In genomic region chr11:98772667-98773171, GRCm38 (mm10) we compare ENCODE assay signal across 8 mouse cellular contexts. TPM values are rescaled to one million over a fixed set of nuclear protein-coding genes. Genes with fewer than 3 reads are reported as not detected.
A peak's percentile ranks its signal among the peaks of the same experiment; 100 is the strongest.
DNase-seq lines count a peak whose midpoint lies in the region; ATAC-seq lines count a peak whose summit lies in the region.
"Had no signal": no experiment of that assay in that cellular context is flagged by ENCODE, and none has a peak within 500 bp of the region (broad histone marks: within the 10 kb centered on the region; RNA-seq: fewer than 3 reads in every experiment).

No protein-coding gene starts in this region.

- no peak overlapping the region for H3K9ac ChIP-seq in neural tube, embryonic 14.5 days (replicated peaks; ENCODE audit: low read depth, low read length)
- H3K9ac ChIP-seq in heart, embryonic 16.5 days (ENCODE audit: low read length): peak overlapping the region; percentile 11
- H3K9ac ChIP-seq in liver, embryonic 13.5 days: peak overlapping the region; percentile 47
- H3K9ac ChIP-seq: embryonic facial prominence, embryonic 12.5 days had no signal

- no peak overlapping the region for H3K27ac ChIP-seq in neural tube, embryonic 14.5 days (ENCODE audit: low read depth, low read length)
- H3K27ac ChIP-seq in heart, embryonic 16.5 days (ENCODE audit: low read length): peak overlapping the region; percentile 94
- peak overlapping the region; percentile 78 for H3K27ac ChIP-seq in liver, embryonic 13.5 days
- H3K27ac ChIP-seq: embryonic facial prominence, embryonic 12.5 days had no signal

- H3K9me3 ChIP-seq in neural tube, embryonic 14.5 days (ENCODE audit: control insufficient read depth, low read length): no peaks in the 10 kb centered on the region
- H3K9me3 ChIP-seq in heart, embryonic 16.5 days (replicated peaks; ENCODE audit: control insufficient read depth, low read length): no peaks in the 10 kb centered on the region
- no peaks in the 10 kb centered on the region for H3K9me3 ChIP-seq in liver, embryonic 13.5 days (replicated peaks)
- H3K9me3 ChIP-seq: embryonic facial prominence, embryonic 12.5 days had no signal

- peaks cover 47% of the 10 kb centered on the region for H3K4me1 ChIP-seq in neural tube, embryonic 14.5 days (ENCODE audit: control insufficient read depth, insufficient read depth, low read length)
- peaks cover 88% of the 10 kb centered on the region for H3K4me1 ChIP-seq in heart, embryonic 16.5 days (ENCODE audit: control insufficient read depth, insufficient read depth, low read length)
- H3K4me1 ChIP-seq in liver, embryonic 13.5 days (replicated peaks): peaks cover 98% of the 10 kb centered on the region

- H3K4me2 ChIP-seq in neural tube, embryonic 14.5 days (ENCODE audit: low read depth, low read length): peak overlapping the region; percentile 8; the same call in 1 of the 2 replicates
- peak overlapping the region; percentile 90 for H3K4me2 ChIP-seq in heart, embryonic 16.5 days (ENCODE audit: low read depth, low read length)
- H3K4me2 ChIP-seq in liver, embryonic 13.5 days: 0 out of 2 replicates have a peak overlapping the region, but pooled peaks have one; percentile 1

- H3K36me3 ChIP-seq in neural tube, embryonic 14.5 days (ENCODE audit: control insufficient read depth, insufficient read depth, low read length): peaks cover 25% of the 10 kb centered on the region; the same call in 1 of the 2 replicates
- peaks cover 18% of the 10 kb centered on the region for H3K36me3 ChIP-seq in heart, embryonic 16.5 days (ENCODE audit: control insufficient read depth, insufficient read depth)
- peaks cover 16% of the 10 kb centered on the region; the same call in 1 of the 2 replicates for H3K36me3 ChIP-seq in liver, embryonic 13.5 days
- no peaks in the 10 kb centered on the region for H3K36me3 ChIP-seq in splenic B cell, adult 2 months (ENCODE audit: control insufficient read depth, insufficient read depth, low read length, poor library complexity, severe bottlenecking)

- no peak overlapping the region for H3K4me3 ChIP-seq in neural tube, embryonic 14.5 days (ENCODE audit: low read depth, low read length)
- H3K4me3 ChIP-seq in heart, embryonic 16.5 days (ENCODE audit: low read length): peak overlapping the region; percentile 2
- no peak overlapping the region for H3K4me3 ChIP-seq in liver, embryonic 13.5 days (replicated peaks)

- no peak for DNase-seq in neural tube, embryonic 10.5 days (ENCODE audit: extremely low spot score, low spot score)
- DNase-seq in cerebellum, postnatal 25 days: peak; percentile 67 to 70
- no peak for DNase-seq in liver, embryonic 13.5 days
- peak; percentile 67 for DNase-seq in splenic B cell, adult 2 months (ENCODE audit: low read depth, low spot score)
- DNase-seq in thymus, postnatal 25 days: no peak

- WGBS in neural tube, embryonic 14.5 days: 75% methylated on average over 8 of the region's 8 CpGs
- 18% methylated on average over 8 of the region's 8 CpGs for WGBS in heart, embryonic 16.5 days
- WGBS in liver, embryonic 13.5 days (ENCODE audit: insufficient replicate concordance): 46% methylated on average over 8 of the region's 8 CpGs

- H3K27me3 ChIP-seq in neural tube, embryonic 14.5 days (ENCODE audit: control insufficient read depth, insufficient read depth, low read length): no peaks in the 10 kb centered on the region
- no peaks in the 10 kb centered on the region for H3K27me3 ChIP-seq in heart, embryonic 16.5 days (ENCODE audit: control insufficient read depth, insufficient read depth, low read length)
- H3K27me3 ChIP-seq in liver, embryonic 13.5 days: no peaks in the 10 kb centered on the region
- H3K27me3 ChIP-seq in splenic B cell, adult 2 months (ENCODE audit: control insufficient read depth, insufficient read depth, low read length, poor library complexity, severe bottlenecking): no peaks in the 10 kb centered on the region
- H3K27me3 ChIP-seq: embryonic facial prominence, embryonic 12.5 days had no signal

- ATAC-seq in neural tube, embryonic 14.5 days (ENCODE audit: low read depth): no peak
- ATAC-seq in heart, embryonic 16.5 days (replicated peaks; ENCODE audit: extremely low read depth, insufficient read depth, low FRiP score): peak; percentile 42
- no peak for ATAC-seq in liver, embryonic 13.5 days (ENCODE audit: low read depth)

RNA-seq across cellular contexts. Expression of gene Nr1d1, which starts 2.4 kb away (rescaled TPM):
- 3.8 and 3.9 TPM in 2 replicates for polyA plus RNA-seq in neural tube, embryonic 14.5 days (2014; fragmentation: Nextera tagmentation; extraction: Ambion mirVana)
- polyA plus RNA-seq in heart, embryonic 16.5 days (2015; fragmentation: Nextera tagmentation; extraction: Ambion mirVana): 7.0 and 8.2 TPM in 2 replicates
- 0.59 and 1.0 TPM in 2 replicates for polyA plus RNA-seq in liver, embryonic 13.5 days (2015; fragmentation: Nextera tagmentation; extraction: Ambion mirVana)

RNA-seq across cellular contexts. Expression of gene Msl1, which starts 22.6 kb away (rescaled TPM):
- polyA plus RNA-seq in neural tube, embryonic 14.5 days (2014; fragmentation: Nextera tagmentation; extraction: Ambion mirVana): 24.2 and 26.9 TPM in 2 replicates
- polyA plus RNA-seq in heart, embryonic 16.5 days (2015; fragmentation: Nextera tagmentation; extraction: Ambion mirVana): 15.2 and 15.5 TPM in 2 replicates
- polyA plus RNA-seq in liver, embryonic 13.5 days (2015; fragmentation: Nextera tagmentation; extraction: Ambion mirVana): 6.8 and 6.9 TPM in 2 replicates

RNA-seq across cellular contexts. Expression of gene Casc3, which starts 32.0 kb away (rescaled TPM):
- 47.9 and 54.1 TPM in 2 replicates for polyA plus RNA-seq in neural tube, embryonic 14.5 days (2014; fragmentation: Nextera tagmentation; extraction: Ambion mirVana)
- polyA plus RNA-seq in heart, embryonic 16.5 days (2015; fragmentation: Nextera tagmentation; extraction: Ambion mirVana): 23.4 and 24.0 TPM in 2 replicates
- polyA plus RNA-seq in liver, embryonic 13.5 days (2015; fragmentation: Nextera tagmentation; extraction: Ambion mirVana): 13.3 and 16.1 TPM in 2 replicates

RNA-seq across cellular contexts. Expression of gene Thra, which starts 32.3 kb away (rescaled TPM):
- 148 and 186 TPM in 2 replicates for polyA plus RNA-seq in neural tube, embryonic 14.5 days (2014; fragmentation: Nextera tagmentation; extraction: Ambion mirVana)
- polyA plus RNA-seq in heart, embryonic 16.5 days (2015; fragmentation: Nextera tagmentation; extraction: Ambion mirVana): 37.5 and 40.2 TPM in 2 replicates
- 8.8 and 9.8 TPM in 2 replicates for polyA plus RNA-seq in liver, embryonic 13.5 days (2015; fragmentation: Nextera tagmentation; extraction: Ambion mirVana)

RNA-seq across cellular contexts. Expression of gene Med24, which starts 43.5 kb away (rescaled TPM):
- polyA plus RNA-seq in neural tube, embryonic 14.5 days (2014; fragmentation: Nextera tagmentation; extraction: Ambion mirVana): 52.3 and 59.4 TPM in 2 replicates
- polyA plus RNA-seq in heart, embryonic 16.5 days (2015; fragmentation: Nextera tagmentation; extraction: Ambion mirVana): 36.8 and 40.3 TPM in 2 replicates
- 27.6 and 36.0 TPM in 2 replicates for polyA plus RNA-seq in liver, embryonic 13.5 days (2015; fragmentation: Nextera tagmentation; extraction: Ambion mirVana)

Comparison
In these comparisons a context has a peak if more than half of its experiments do, and no peak if none do; other contexts are left out.
1. H3K4me2 ChIP-seq: peak in every context shown above with its lines; median percentile 90 in heart, embryonic 16.5 days; 8 in neural tube, embryonic 14.5 days; 1 in liver, embryonic 13.5 days.
2. DNase-seq: peak in cerebellum, postnatal 25 days (2 of 2) and splenic B cell, adult 2 months (single experiment); none in neural tube, embryonic 10.5 days (single experiment), liver, embryonic 13.5 days (single experiment) and thymus, postnatal 25 days (single experiment).